Mouse (Mus musculus) intestine, embryonic 16.5 days (tissue): ENCODE data around the gene Msx1. TPM values are rescaled to one million over a fixed set of nuclear protein-coding genes. Genes with fewer than 3 reads are reported as not detected.

Source experiments
- ATAC-seq: fragments of 200-750 bp; cut with Nextera tagmentation; 2 replicates; pipeline ENCODE4 v1.8.0; 2017; ENCODE audit warnings: moderate TSS enrichment, moderate library complexity
- H3K27ac ChIP-seq: fragments of 300-500 bp; sonication (generic); 2 replicates; pipeline ENCODE4 v1.5.1; 2014; ENCODE audit warnings: mild to moderate bottlenecking, low read length
- H3K27me3 ChIP-seq: fragments of 300-500 bp; sonication (generic); replicated peaks from 2 replicates; pipeline ENCODE4 v1.6.1; 2014; ENCODE audit warnings: low read length, control low read depth, mixed read lengths; ENCODE audit not compliant: control insufficient read depth, insufficient read depth
- H3K36me3 ChIP-seq: fragments of 300-500 bp; sonication (generic); 2 replicates; pipeline ENCODE4 v1.6.1; 2014; ENCODE audit warnings: low read length, control low read depth; ENCODE audit not compliant: control insufficient read depth, insufficient read depth
- H3K4me1 ChIP-seq: fragments of 300-500 bp; sonication (generic); 2 replicates; pipeline ENCODE4 v1.6.1; 2014; ENCODE audit warnings: low read length, control low read depth, mixed read lengths; ENCODE audit not compliant: control insufficient read depth, insufficient read depth
- H3K4me2 ChIP-seq: fragments of 300-500 bp; sonication (generic); 2 replicates; pipeline ENCODE4 v1.6.1; 2014; ENCODE audit warnings: low read depth, low read length, control low read depth
- H3K4me3 ChIP-seq: fragments of 300-500 bp; sonication (generic); 2 replicates; pipeline ENCODE4 v1.5.1; 2014; ENCODE audit warnings: mild to moderate bottlenecking, low read length
- H3K9ac ChIP-seq: fragments of 300-500 bp; sonication (generic); 2 replicates; pipeline ENCODE4 v1.6.1; 2014; ENCODE audit warnings: low read depth, low read length
- H3K9me3 ChIP-seq: fragments of 300-500 bp; sonication (generic); 2 replicates; pipeline ENCODE4 v1.6.1; 2016; ENCODE audit warnings: low read length, control low read depth; ENCODE audit not compliant: control insufficient read depth
- WGBS: fragments of 180-500 bp; shearing (Covaris S2); extraction: QIAGEN DNeasy Blood & Tissue Kit; methylation state at CpG from one replicate; pipeline ENCODE4 v1.1.7; 2014; 5-methylcytosine and 5-hydroxymethylcytosine counted together
- polyA plus RNA-seq: library from polyadenylated mRNA; unstranded; fragments of >200 nt; fragmentation: Nextera tagmentation; extraction: Ambion mirVana; gene quantifications from 2 replicates; pipeline ENCODE4 v1.2.1, GENCODE M21; 2015

Gene Msx1
- polyA plus RNA-seq, 1 experiment from 2014 or later = 2.4 TPM

DNA sequence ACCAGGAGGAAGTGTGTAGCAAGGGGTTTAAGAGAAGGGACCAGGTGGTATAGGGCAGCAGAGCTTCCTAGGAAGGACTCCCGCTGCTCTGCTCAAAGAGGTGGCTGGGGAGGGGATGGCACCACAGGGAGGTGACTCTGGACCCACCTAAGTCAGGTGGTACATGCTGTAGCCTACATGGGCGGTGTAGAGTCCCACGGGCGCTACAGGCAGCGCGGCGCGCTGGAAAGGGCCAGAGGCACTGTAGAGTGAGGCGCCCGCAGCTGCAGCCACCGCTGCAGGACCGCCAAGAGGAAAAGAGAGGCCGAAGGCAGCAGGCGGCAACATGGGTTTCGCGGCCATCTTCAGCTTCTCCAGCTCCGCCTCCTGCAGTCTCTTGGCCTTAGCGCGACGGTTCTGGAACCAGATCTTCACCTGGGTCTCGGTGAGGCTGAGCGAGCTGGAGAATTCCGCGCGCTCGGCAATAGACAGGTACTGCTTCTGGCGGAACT is 3.2 kb downstream of the Msx1 start:
- peaks cover 20% of the 10 kb centered on the region for H3K4me1 ChIP-seq
- H3K36me3 ChIP-seq = no peaks in the 10 kb centered on the region
- 12% methylated on average over 27 of the region's 27 CpGs for WGBS
- H3K27ac ChIP-seq = no peak overlapping the region
- H3K4me2 ChIP-seq = no peak overlapping the region
- H3K27me3 ChIP-seq = peaks cover 95% of the 10 kb centered on the region
- no peaks in the 10 kb centered on the region for H3K9me3 ChIP-seq
- no peak overlapping the region for H3K4me3 ChIP-seq
- no peak overlapping the region for H3K9ac ChIP-seq
- no peak for ATAC-seq

DNA sequence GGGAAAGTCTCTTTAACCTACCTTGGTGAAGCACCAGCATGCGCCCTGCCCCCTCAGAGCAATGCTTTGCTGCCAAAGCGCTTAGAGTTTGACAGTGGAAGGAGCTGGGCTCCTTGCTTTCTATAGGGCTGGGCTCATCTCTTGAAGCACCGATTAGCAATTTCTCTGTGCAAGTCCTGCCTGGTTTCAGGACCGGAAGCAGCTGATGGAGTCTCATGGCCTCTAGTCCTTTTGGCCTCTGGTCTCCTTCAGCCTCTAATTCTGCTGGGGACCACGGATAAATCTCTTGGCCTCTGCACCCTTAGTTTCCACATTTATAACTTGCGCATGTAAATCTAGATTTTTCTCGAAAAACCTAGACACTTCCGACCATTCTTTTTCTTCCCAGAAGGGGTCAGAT is 3.7 kb downstream of the Msx1 start:
- no peak for ATAC-seq
- H3K27me3 ChIP-seq = peaks cover 95% of the 10 kb centered on the region
- WGBS = 34% methylated on average over 8 of the region's 8 CpGs

DNA sequence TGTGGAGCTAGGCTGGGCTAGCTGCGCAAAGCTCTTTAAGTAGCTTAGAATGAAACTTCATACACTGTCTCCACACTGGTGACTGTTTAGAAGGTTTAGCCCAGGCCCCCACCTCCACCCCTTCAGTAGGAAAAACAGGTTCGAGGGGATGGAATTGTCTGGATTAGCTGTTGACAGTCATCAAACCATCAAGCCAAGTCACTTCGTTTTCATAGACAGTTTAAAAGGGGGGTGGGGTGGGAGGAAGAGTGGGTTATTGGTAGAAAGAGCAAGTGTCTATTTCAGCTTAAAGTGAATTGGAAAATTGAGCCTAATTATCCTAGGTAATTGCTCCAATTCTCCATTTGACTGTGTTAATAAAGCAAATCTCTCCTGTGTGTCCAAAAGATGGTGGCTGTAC is 4.4 kb downstream of the Msx1 start:
- no peak overlapping the region for H3K9ac ChIP-seq
- no peak for ATAC-seq
- whole genome bisulfite sequencing = 16% methylated on average over 3 of the region's 3 CpGs
- no peak overlapping the region for H3K4me2 ChIP-seq
- H3K4me1 ChIP-seq = peaks cover 20% of the 10 kb centered on the region
- H3K4me3 ChIP-seq = no peak overlapping the region
- H3K27me3 ChIP-seq = peaks cover 95% of the 10 kb centered on the region
- no peaks in the 10 kb centered on the region for H3K9me3 ChIP-seq
- H3K27ac ChIP-seq = no peak overlapping the region
- no peaks in the 10 kb centered on the region for H3K36me3 ChIP-seq

More for the DNA sequence above, 3.7 kb downstream of the Msx1 start:
- no peak overlapping the region for H3K27ac ChIP-seq
- no peak overlapping the region for H3K9ac ChIP-seq
- no peak overlapping the region for H3K4me2 ChIP-seq
- H3K36me3 ChIP-seq = no peaks in the 10 kb centered on the region
- no peaks in the 10 kb centered on the region for H3K9me3 ChIP-seq
- peaks cover 20% of the 10 kb centered on the region for H3K4me1 ChIP-seq
- no peak overlapping the region for H3K4me3 ChIP-seq

DNA sequence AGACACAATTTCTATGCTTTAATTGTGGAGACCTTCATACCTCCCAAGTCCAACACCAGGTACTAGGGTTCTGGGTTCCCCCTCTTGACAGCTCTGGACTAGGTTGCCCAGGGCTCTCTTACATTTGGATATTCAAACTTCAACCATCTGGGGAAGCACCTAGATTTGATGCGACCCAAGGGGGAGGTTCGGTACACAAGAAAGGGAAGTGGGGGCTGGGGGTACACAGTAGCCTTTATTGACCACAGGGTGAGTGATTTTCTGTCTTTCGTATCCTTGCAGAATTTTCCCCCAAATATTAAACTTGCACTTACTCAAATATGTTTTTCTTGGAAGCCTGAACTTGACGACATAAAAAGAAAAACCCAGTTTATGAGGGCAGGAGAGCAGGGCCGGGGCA is 4.8 kb downstream of the Msx1 start:
- no peak overlapping the region for H3K4me3 ChIP-seq
- no peak overlapping the region for H3K9ac ChIP-seq
- H3K27me3 ChIP-seq = peaks cover 95% of the 10 kb centered on the region
- ATAC-seq = no peak
- 30% methylated on average over 5 of the region's 5 CpGs for WGBS
- H3K36me3 ChIP-seq = no peaks in the 10 kb centered on the region
- H3K4me1 ChIP-seq = peaks cover 19% of the 10 kb centered on the region
- no peak overlapping the region for H3K4me2 ChIP-seq
- H3K9me3 ChIP-seq = no peaks in the 10 kb centered on the region
- H3K27ac ChIP-seq = no peak overlapping the region

DNA sequence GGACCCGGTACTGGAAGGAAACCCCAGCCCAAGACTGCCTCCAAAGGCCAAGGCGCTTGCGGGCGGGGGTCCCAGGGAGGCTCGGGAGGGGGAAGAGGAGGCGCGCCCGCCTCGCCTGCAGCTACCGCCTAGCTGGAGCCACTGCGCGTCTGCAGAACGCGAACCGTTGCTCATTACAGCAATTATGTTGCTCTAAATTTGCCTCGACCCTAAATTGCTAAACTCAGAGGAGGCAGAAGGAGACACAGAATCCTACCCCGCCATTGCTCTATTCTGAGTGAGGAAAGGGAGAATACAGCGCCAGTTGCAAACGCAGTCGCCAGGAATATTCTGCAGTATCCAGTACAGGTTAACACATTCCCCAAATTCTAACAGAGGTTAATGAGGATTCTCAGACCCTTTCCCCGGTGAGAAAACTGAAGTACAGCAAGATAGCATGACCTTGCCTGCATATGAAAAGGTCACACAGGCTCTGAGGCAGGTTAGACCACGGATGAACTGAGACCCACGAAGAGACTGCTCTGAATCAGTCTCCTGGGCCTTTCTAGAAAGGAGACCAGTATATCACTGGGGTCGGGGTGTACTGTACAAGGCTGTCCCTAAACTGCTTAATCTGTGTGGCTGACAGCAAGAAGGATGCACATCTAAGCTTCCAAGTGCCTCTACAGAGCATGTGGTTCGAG is 5.7 kb downstream of the Msx1 start:
- WGBS = 5% methylated on average over 25 of the region's 25 CpGs
- Histone ChIP-seq H3K9ac (no peak overlapping the region), H3K36me3 (no peaks in the 10 kb centered on the region), H3K9me3 (no peaks in the 10 kb centered on the region), H3K4me3 (no peak overlapping the region), H3K27me3 (peaks cover 90% of the 10 kb centered on the region), H3K4me2 (no peak overlapping the region), H3K27ac (no peak overlapping the region), H3K4me1 (peaks cover 11% of the 10 kb centered on the region)
- ATAC-seq = no peak

DNA sequence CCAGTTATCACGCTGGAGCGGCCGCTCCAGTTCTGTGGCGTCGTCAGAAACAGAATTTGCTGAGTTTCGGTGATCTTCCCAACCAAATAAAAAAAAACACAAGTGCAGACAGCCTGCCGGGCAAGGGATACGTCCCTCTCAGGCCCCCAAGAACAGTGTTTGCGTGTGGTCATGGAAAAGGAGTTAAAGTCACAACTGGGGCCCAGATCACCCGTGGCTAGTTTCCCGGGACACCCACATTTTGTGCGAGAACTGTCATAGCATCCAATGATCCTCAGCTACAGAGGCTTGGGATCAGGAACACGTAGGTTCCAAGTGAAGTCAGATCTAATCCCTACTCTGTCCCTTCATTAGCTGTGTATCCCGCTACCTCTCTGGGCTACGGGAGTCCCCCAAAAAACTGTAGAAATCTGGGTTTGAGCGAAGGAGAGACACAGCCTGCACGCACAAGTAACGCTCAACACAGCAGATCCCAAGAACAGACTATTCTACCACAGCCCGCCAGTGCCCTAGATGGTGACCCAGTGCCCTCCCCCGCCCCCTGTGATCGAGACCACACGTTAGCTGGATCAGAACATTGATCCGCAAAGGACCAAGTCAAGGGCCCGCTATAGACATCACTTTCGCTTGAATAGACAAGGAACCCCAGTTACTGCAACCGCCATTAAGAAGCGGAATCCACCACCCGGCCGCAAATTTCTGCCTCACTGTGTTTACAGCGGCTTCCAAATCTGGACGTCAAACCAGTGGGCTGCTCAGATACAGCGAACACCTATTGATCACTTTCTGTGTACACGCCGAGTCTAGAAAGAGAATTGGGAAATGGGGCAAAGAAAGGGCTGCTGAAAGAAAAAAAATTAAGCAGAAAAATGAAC is 6.5 kb downstream of the Msx1 start:
- WGBS = 3% methylated on average over 34 of the region's 34 CpGs
- Histone ChIP-seq H3K27ac (no peak overlapping the region), H3K4me1 (peaks cover 3% of the 10 kb centered on the region; the same call in 1 of the 2 replicates), H3K36me3 (no peaks in the 10 kb centered on the region), H3K9ac (no peak overlapping the region), H3K4me2 (no peak overlapping the region), H3K4me3 (0 out of 2 replicates have a peak overlapping the region, but pooled peaks have one; percentile 4), H3K9me3 (no peaks in the 10 kb centered on the region), H3K27me3 (peaks cover 83% of the 10 kb centered on the region)
- no peak for ATAC-seq

DNA sequence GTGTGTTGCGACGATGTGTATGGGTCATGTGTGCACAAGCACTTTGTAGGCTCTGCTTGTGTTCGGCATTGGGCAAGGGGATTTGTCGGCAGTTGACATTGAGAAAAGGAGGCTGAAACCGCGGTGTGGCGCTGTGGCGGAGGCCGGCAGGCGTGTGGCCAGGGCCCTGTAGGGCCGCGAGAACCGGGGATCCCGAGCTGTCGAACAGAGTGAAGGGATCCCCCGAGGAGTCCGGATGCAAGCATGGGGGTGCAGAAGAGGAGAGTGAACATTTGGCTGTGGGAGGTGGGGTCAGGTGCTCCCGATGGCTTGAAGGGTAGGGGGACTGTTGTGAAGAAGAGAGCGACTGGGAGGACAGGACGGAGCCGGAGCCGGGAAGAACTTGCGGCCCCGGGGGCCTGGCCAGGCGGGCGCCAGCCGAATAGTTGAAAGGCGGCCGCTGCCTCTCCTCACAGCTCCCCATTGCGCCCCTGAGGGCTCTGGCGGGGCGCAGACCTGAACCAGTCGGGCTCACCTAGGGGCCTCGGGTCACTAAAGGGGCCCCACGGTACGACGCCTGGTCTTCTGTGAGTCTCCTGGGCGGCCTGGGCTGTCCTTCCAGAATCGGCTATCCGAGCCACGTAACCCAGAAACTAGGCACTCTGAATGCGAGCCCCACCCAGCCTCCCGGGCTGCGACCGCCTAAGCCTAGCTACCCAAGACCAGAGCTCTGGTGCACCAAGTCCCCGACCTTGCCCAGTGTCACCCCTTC is 7.3 kb downstream of the Msx1 start:
- H3K27ac ChIP-seq = no peak overlapping the region
- no peak overlapping the region for H3K9ac ChIP-seq
- WGBS = 2% methylated on average over 46 of the region's 46 CpGs
- no peak overlapping the region for H3K4me2 ChIP-seq
- H3K36me3 ChIP-seq = no peaks in the 10 kb centered on the region
- no peak; the same call in 1 of the 2 replicates for ATAC-seq
- H3K9me3 ChIP-seq = no peaks in the 10 kb centered on the region
- peak overlapping the region; percentile 4; the same call in 1 of the 2 replicates for H3K4me3 ChIP-seq
- peaks cover 76% of the 10 kb centered on the region for H3K27me3 ChIP-seq
- peaks cover 3% of the 10 kb centered on the region; the same call in 1 of the 2 replicates for H3K4me1 ChIP-seq

DNA sequence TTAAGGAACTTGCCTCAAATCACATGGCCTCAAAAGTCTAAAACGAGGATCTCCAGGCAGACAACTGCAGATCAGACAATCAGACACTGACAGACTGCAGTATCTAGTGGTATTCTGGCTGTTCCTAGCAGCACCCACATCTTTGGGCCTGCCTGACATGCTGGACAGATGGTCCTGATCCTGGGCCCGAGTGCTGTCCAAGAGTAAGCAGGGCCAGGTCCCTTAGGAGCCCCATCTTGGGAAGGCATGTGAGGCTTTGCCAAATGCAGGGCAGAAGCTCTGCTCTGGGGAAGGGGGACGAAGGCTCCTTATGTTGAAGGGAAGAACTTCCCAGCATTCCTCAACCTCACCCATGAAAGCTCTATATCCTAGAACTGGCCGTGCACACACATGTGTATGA is 8.5 kb downstream of the Msx1 start:
- 79% methylated on average over 4 of the region's 4 CpGs for WGBS
- Histone ChIP-seq H3K9ac (no peak overlapping the region), H3K4me2 (no peak overlapping the region), H3K4me1 (no peaks in the 10 kb centered on the region), H3K36me3 (no peaks in the 10 kb centered on the region), H3K27me3 (peaks cover 65% of the 10 kb centered on the region), H3K9me3 (peaks cover 3% of the 10 kb centered on the region; the same call in 1 of the 2 replicates), H3K4me3 (no peak overlapping the region), H3K27ac (no peak overlapping the region)
- no peak for ATAC-seq

DNA sequence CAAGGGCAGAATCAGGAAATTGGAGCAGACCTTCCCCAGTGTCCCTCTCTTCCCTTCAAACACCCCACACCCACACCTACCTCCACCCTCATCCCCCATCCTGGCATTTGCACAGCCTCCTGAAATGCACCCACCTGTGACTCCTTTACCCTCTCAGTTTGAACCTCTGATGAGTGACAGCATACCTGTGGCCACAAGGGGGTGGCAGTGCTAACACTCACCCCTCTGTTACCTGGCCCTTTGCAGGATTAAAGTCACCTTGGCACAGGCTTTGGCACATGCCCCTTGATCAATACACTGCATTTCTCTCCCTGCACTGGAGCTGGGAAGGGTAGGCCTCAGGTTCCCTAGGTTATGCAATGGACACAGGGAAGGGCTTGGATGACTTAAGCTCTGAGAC is 10.2 kb downstream of the Msx1 start:
- no peak overlapping the region for H3K9ac ChIP-seq
- H3K4me2 ChIP-seq = no peak overlapping the region
- no peak for ATAC-seq
- peaks cover 50% of the 10 kb centered on the region for H3K27me3 ChIP-seq
- H3K36me3 ChIP-seq = no peaks in the 10 kb centered on the region
- H3K4me3 ChIP-seq = no peak overlapping the region
- no peaks in the 10 kb centered on the region for H3K4me1 ChIP-seq
- no peak overlapping the region for H3K27ac ChIP-seq
- H3K9me3 ChIP-seq = peaks cover 3% of the 10 kb centered on the region; the same call in 1 of the 2 replicates
